Mouse (Mus musculus) heart, postnatal 36 days (tissue): Measurements from ENCODE around the gene Sec14l1. TPM values are rescaled to one million over a fixed set of nuclear protein-coding genes. Genes with fewer than 3 reads are reported as not detected.

Source experiments
- DNase-seq, 2 experiments: peaks; one replicate each; pipeline ENCODE4 v3.0.0; 2021 to 2022
- intact Hi-C: fragments of 180-260 bp; cut with DNase I; formaldehyde crosslinking; loops from one replicate; pipeline ENCODE4 v1.15.1; 2025
- total RNA-seq, 2 experiments: library from RNA; stranded (reverse); gene quantifications; 2 replicates each; pipeline ENCODE4 v1.2.3; 2021

The Sec14l1 gene
- total RNA-seq, 2 experiments from 2014 or later = 67.9 to 75.2 TPM

- intact Hi-C loops = no loop called here
- no peak for DNase-seq
Measured at GRCm38 (mm10) chr11:117148893-117149685, 34.1 kb downstream of the Sec14l1 start.

- no peak for DNase-seq
- intact Hi-C loops = no loop called here
Measured at GRCm38 (mm10) chr11:117150467-117150966, 35.5 kb downstream of the Sec14l1 start.

- DNase-seq = no peak
Measured at GRCm38 (mm10) chr11:117151461-117151860, 36.5 kb downstream of the Sec14l1 start.

GRCm38 (mm10) chr11:117152541-117152940 is 37.6 kb downstream of the Sec14l1 start:
- intact Hi-C loops = no loop called here

More at GRCm38 (mm10) chr11:117151461-117151860, 36.5 kb downstream of the Sec14l1 start:
- intact Hi-C loops = no loop called here

GRCm38 (mm10) chr11:117153553-117153952 is 38.6 kb downstream of the Sec14l1 start:
- no peak for DNase-seq
- intact Hi-C loops = no loop called here

More at GRCm38 (mm10) chr11:117152541-117152940, 37.6 kb downstream of the Sec14l1 start:
- no peak for DNase-seq

GRCm38 (mm10) chr11:117154088-117154815 is 39.3 kb downstream of the Sec14l1 start:
- intact Hi-C loops = no loop called here
- DNase-seq = no peak

GRCm38 (mm10) chr11:117156725-117157124 is 41.8 kb downstream of the Sec14l1 start:
- intact Hi-C loops = loop anchor here (5.0 kb wide), 1 partner anchor 79 kb away; no protein-coding TSS in a partner anchor
- DNase-seq = no peak

- DNase-seq = no peak
- intact Hi-C loops = loop anchor here (5.0 kb wide), 1 partner anchor 81 kb away; no protein-coding TSS in a partner anchor
Measured at GRCm38 (mm10) chr11:117158343-117158742, 43.4 kb downstream of the Sec14l1 start.

GRCm38 (mm10) chr11:117159257-117159945 is 44.4 kb downstream of the Sec14l1 start:
- no peak for DNase-seq
- intact Hi-C loops = loop anchor here (5.0 kb wide), 1 partner anchor 82 kb away; no protein-coding TSS in a partner anchor

GRCm38 (mm10) chr11:117159946-117160307 is 45.0 kb downstream of the Sec14l1 start:
- intact Hi-C loops = loop anchor here (5.0 kb wide), 1 partner anchor 83 kb away; no protein-coding TSS in a partner anchor
- DNase-seq = no peak

- intact Hi-C loops = no loop called here
- DNase-seq = no peak
Measured at GRCm38 (mm10) chr11:117160791-117161190, 45.8 kb downstream of the Sec14l1 start.

GRCm38 (mm10) chr11:117161574-117161973 is 46.6 kb downstream of the Sec14l1 start:
- intact Hi-C loops = no loop called here
- no peak for DNase-seq

- intact Hi-C loops = no loop called here
- DNase-seq = no peak
Measured at GRCm38 (mm10) chr11:117163098-117163497, 48.1 kb downstream of the Sec14l1 start.

GRCm38 (mm10) chr11:117163771-117164170 is 48.8 kb downstream of the Sec14l1 start:
- DNase-seq = no peak
- intact Hi-C loops = no loop called here

GRCm38 (mm10) chr11:117168278-117169087 is 53.5 kb downstream of the Sec14l1 start:
- intact Hi-C loops = no loop called here
- peak in 1 of 2 experiments; percentile 43 for DNase-seq

GRCm38 (mm10) chr11:117169088-117169635 is 54.2 kb downstream of the Sec14l1 start:
- no peak for DNase-seq
- intact Hi-C loops = no loop called here

GRCm38 (mm10) chr11:117169801-117170565 is 55.0 kb downstream of the Sec14l1 start:
- intact Hi-C loops = no loop called here
- DNase-seq = no peak

- intact Hi-C loops = no loop called here
- no peak for DNase-seq
Measured at GRCm38 (mm10) chr11:117174098-117174892, 59.3 kb downstream of the Sec14l1 start.
